Mouse (Mus musculus) liver, embryonic 15.5 days (tissue): ENCODE results near the gene Cd160. TPM values are rescaled to one million over a fixed set of nuclear protein-coding genes. Genes with fewer than 3 reads are reported as not detected.

Source experiments
- ATAC-seq: fragments of 200-750 bp; cut with Nextera tagmentation; 2 replicates; pipeline ENCODE4 v1.8.0; 2017; ENCODE audit warnings: moderate number of reproducible peaks, mild to moderate bottlenecking, moderate library complexity; ENCODE audit not compliant: insufficient read depth
- H3K27ac ChIP-seq: fragments of 300-500 bp; sonication (generic); replicated peaks from 2 replicates; pipeline ENCODE4 v1.5.1; 2015; ENCODE audit warnings: mild to moderate bottlenecking, inconsistent platforms
- H3K27me3 ChIP-seq: fragments of 300-500 bp; sonication (generic); 2 replicates; pipeline ENCODE4 v1.6.1; 2015; ENCODE audit warnings: mild to moderate bottlenecking, inconsistent platforms
- H3K36me3 ChIP-seq: fragments of 300-500 bp; sonication (generic); replicated peaks from 2 replicates; pipeline ENCODE4 v1.6.1; 2015; ENCODE audit warnings: moderate library complexity, mild to moderate bottlenecking, inconsistent platforms
- H3K4me1 ChIP-seq: fragments of 300-500 bp; sonication (generic); replicated peaks from 2 replicates; pipeline ENCODE4 v1.6.1; 2015; ENCODE audit warnings: inconsistent platforms
- H3K4me2 ChIP-seq: fragments of 300-500 bp; sonication (generic); 2 replicates; pipeline ENCODE4 v1.6.1; 2015; ENCODE audit warnings: moderate library complexity, mild to moderate bottlenecking, inconsistent platforms
- H3K4me3 ChIP-seq: fragments of 300-500 bp; sonication (generic); replicated peaks from 2 replicates; pipeline ENCODE4 v1.5.1; 2015; ENCODE audit warnings: mild to moderate bottlenecking, inconsistent platforms
- H3K9ac ChIP-seq: fragments of 300-500 bp; sonication (generic); 2 replicates; pipeline ENCODE4 v1.6.1; 2015; ENCODE audit warnings: moderate library complexity, mild to moderate bottlenecking, inconsistent platforms
- H3K9me3 ChIP-seq: fragments of 300-500 bp; sonication (generic); replicated peaks from 2 replicates; pipeline ENCODE4 v1.6.1; 2016; ENCODE audit warnings: inconsistent platforms
- WGBS: fragments of 180-500 bp; shearing (Covaris S2); methylation state at CpG from one replicate; pipeline ENCODE4 v1.1.7; 2015; ENCODE audit warnings: mixed read lengths; ENCODE audit not compliant: insufficient replicate concordance; 5-methylcytosine and 5-hydroxymethylcytosine counted together
- polyA plus RNA-seq: library from polyadenylated mRNA; unstranded; fragments of >200 nt; fragmentation: Nextera tagmentation; extraction: Ambion mirVana; gene quantifications from 2 replicates; pipeline ENCODE4 v1.2.1, GENCODE M21; 2015

The Cd160 gene
- polyA plus RNA-seq, 1 experiment from 2014 or later: 0.30 TPM

DNA sequence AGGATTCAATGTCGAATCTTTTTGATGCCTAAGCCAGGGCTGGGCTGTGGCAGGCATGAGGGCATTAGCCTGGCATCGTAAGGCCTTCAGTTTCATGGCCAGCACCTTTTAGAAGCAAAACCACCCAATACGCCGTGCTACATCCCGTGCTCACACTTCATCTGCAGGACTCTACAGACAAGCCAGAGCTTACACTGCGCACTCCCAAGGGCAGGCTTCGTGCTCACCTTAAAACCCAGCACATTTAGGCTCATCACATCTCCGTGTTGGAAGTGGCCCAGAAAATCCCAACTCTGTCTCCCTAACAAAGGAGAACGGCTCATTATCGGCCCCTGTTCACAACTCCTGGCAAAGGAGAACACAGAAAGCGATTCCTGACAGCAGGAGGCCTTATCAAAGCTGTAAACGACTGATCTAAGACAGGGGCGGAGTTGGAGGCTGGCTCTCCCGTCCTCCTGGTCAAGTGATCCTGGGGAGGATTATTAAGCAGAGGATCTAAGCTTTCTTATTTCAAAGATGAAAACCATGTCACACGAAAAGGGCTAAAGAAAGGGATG lies 765 bp downstream of the Cd160 start:
- no peak overlapping the region for H3K9ac ChIP-seq
- H3K4me2 ChIP-seq: no peak overlapping the region
- no peak overlapping the region for H3K4me3 ChIP-seq
- H3K9me3 ChIP-seq: no peaks in the 10 kb centered on the region
- no peak for ATAC-seq
- H3K36me3 ChIP-seq: no peaks in the 10 kb centered on the region
- no peaks in the 10 kb centered on the region for H3K27me3 ChIP-seq
- no peak overlapping the region for H3K27ac ChIP-seq
- 51% methylated on average over 15 of the region's 15 CpGs for WGBS
- no peaks in the 10 kb centered on the region for H3K4me1 ChIP-seq

DNA sequence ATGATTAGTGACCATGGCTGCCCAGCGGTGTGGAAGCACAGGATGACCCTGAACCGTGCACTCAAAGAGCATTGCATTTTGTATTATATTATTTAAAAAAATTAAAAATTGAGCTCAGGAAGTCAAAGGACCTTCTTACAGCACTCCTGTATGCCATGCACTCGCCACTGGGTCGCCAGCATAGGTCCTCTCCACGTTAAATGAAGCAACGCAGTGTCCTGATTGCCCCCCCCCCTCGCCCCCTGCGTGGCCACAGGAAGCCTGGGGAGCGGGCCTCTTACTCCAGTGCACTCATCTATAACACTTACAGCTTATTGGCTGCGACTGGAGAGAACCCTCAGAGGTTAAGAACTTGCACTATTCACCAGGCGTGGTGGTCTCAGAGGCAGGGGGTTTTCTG lies 3.9 kb downstream of the Cd160 start:
- ATAC-seq: no peak
- H3K9me3 ChIP-seq: no peaks in the 10 kb centered on the region
- WGBS: 43% methylated on average over 11 of the region's 11 CpGs
- no peak overlapping the region for H3K9ac ChIP-seq
- H3K27me3 ChIP-seq: no peaks in the 10 kb centered on the region
- no peak overlapping the region for H3K4me3 ChIP-seq
- H3K4me2 ChIP-seq: no peak overlapping the region
- no peaks in the 10 kb centered on the region for H3K4me1 ChIP-seq
- no peak overlapping the region for H3K27ac ChIP-seq
- H3K36me3 ChIP-seq: no peaks in the 10 kb centered on the region

DNA sequence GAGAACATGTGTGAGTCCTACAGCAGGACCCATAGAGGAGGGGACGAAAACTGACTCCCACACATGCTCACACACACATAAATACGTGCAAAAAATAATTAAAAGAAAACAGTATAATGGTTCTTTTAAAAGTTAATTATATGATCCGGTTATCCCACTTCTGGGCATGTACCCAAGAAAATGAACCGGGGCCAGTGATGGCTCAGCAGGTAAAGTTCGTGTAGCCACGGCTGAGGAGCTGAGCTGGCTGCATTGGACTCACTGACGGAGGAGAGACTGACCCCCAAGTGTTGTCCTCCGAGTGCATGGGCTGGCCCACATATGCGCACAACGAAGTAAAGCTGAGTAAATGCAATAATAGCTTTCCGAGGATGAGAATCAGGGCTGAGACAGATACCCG lies 4.5 kb downstream of the Cd160 start:
- no peak overlapping the region for H3K9ac ChIP-seq
- H3K4me2 ChIP-seq: no peak overlapping the region
- no peak overlapping the region for H3K4me3 ChIP-seq
- 75% methylated on average over 12 of the region's 12 CpGs for WGBS
- no peaks in the 10 kb centered on the region for H3K4me1 ChIP-seq
- no peak overlapping the region for H3K27ac ChIP-seq
- H3K36me3 ChIP-seq: no peaks in the 10 kb centered on the region
- no peaks in the 10 kb centered on the region for H3K27me3 ChIP-seq
- no peaks in the 10 kb centered on the region for H3K9me3 ChIP-seq
- no peak for ATAC-seq

DNA sequence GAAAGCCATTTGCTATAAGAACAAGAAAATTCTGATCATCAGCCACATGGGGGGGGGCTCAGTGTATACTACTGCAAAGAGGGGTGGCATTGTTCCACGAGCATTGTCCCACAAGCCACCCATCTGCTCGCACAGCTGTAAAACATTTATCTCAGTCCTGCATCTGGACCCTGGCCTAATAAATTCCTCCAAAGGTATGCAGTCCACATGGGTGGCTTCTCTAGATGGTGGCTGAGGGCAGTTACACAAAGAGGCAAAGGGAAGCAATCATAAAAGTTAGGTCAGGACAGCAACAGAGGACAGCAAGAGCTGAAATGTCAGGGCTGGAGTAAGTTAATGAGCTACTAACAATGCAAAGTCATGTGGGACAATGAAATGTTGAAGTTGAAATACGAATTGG lies 5.5 kb downstream of the Cd160 start:
- Histone ChIP-seq H3K4me3 (no peak overlapping the region), H3K4me1 (no peaks in the 10 kb centered on the region), H3K27me3 (no peaks in the 10 kb centered on the region), H3K9ac (no peak overlapping the region), H3K36me3 (no peaks in the 10 kb centered on the region), H3K27ac (no peak overlapping the region), H3K9me3 (no peaks in the 10 kb centered on the region), H3K4me2 (no peak overlapping the region)
- ATAC-seq: no peak
- WGBS: 41% methylated on average over 3 of the region's 3 CpGs

DNA sequence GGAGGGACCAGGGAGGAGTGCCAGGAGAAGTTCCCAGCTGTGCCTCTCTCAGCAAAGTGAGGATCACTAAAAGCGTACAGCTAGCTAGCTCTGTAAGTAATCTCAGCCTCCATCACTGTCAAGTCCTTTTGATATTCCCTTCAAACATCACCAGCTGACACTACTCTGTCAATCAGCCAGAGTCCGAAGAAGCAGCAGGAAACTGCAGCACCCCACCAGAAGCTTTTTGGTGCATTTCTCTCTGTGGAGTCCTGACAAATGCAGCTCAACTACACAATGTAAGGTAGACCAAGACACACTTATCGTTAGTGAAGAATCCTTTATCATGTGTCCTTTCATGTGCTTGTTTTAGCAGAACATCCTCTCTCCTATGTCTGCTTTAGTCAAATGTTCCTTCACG lies 7.6 kb downstream of the Cd160 start:
- H3K9me3 ChIP-seq: no peaks in the 10 kb centered on the region
- 69% methylated on average over 4 of the region's 4 CpGs for WGBS
- H3K27ac ChIP-seq: no peak overlapping the region
- no peak for ATAC-seq
- no peaks in the 10 kb centered on the region for H3K4me1 ChIP-seq
- H3K27me3 ChIP-seq: no peaks in the 10 kb centered on the region
- no peak overlapping the region for H3K4me2 ChIP-seq
- no peaks in the 10 kb centered on the region for H3K36me3 ChIP-seq
- no peak overlapping the region for H3K9ac ChIP-seq
- no peak overlapping the region for H3K4me3 ChIP-seq

DNA sequence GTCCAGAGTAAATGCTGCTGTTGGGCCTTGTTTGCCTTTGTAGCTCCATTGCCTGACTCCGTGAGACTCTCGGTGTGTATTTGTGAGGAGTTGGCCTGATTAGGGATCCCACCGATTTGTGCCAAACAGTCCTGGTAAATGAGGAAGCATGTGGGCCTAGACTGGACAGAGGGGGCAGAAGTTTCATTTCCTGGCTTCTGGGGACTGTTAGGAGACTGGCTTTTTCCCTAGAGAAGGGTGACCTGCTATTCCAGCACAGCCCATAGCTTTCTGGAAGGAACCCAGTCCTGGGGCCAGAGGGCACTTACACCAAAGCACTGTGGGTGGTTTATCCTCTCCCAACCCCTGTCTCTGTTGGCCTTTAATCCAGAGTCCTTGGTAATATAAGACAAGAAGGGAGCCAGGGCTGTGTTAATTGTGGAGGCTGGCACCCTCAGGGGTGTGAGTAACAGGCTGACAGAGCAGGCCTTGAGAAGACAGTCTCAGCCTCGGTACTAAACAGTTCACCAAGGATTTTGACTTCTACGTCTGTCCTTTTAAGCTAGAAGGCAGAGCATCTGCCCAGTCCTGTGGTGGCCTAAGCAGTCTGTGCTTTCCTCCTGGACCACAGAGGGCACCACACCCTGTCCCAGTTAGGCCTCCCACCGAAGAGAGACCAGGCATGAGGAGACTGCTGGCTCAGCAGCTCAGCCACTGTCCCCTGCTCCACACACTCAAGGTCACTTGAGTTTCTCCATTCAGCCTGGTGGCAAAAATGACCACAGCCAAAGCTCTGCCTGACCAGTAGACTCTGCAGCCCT lies 8.8 kb downstream of the Cd160 start:
- Histone ChIP-seq H3K4me3 (no peak overlapping the region), H3K4me2 (no peak overlapping the region), H3K9me3 (no peaks in the 10 kb centered on the region), H3K27me3 (no peaks in the 10 kb centered on the region), H3K4me1 (no peaks in the 10 kb centered on the region), H3K9ac (no peak overlapping the region), H3K36me3 (no peaks in the 10 kb centered on the region), H3K27ac (no peak overlapping the region)
- no peak for ATAC-seq
- WGBS: 55% methylated on average over 6 of the region's 6 CpGs

DNA sequence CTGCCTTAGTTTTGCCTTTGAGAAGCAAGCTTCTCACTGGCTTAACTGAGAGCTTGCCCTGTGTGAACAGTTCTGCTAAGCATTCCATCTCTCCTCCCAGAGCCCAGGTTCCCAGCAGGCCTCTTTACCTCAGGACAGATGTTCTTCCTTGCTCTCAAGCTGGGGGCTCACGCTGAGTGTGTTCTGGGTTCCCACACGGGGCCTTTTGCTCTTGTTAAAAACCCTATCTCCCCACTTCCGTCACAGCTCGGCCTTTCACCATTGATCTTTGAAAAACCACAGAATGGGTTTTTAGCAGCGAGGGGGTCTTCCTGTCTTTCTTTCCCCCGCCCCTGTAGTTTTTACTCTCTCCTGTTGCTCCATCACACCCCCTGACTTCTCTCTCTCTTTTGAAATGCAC lies 14.8 kb downstream of the Cd160 start:
- Histone ChIP-seq H3K9ac (no peak overlapping the region), H3K4me1 (peaks cover 6% of the 10 kb centered on the region; the same call in 1 of the 2 replicates), H3K9me3 (no peaks in the 10 kb centered on the region), H3K4me3 (no peak overlapping the region), H3K27me3 (no peaks in the 10 kb centered on the region), H3K4me2 (no peak overlapping the region), H3K36me3 (no peaks in the 10 kb centered on the region), H3K27ac (no peak overlapping the region)
- ATAC-seq: no peak
- WGBS: 37% methylated on average over 6 of the region's 6 CpGs

DNA sequence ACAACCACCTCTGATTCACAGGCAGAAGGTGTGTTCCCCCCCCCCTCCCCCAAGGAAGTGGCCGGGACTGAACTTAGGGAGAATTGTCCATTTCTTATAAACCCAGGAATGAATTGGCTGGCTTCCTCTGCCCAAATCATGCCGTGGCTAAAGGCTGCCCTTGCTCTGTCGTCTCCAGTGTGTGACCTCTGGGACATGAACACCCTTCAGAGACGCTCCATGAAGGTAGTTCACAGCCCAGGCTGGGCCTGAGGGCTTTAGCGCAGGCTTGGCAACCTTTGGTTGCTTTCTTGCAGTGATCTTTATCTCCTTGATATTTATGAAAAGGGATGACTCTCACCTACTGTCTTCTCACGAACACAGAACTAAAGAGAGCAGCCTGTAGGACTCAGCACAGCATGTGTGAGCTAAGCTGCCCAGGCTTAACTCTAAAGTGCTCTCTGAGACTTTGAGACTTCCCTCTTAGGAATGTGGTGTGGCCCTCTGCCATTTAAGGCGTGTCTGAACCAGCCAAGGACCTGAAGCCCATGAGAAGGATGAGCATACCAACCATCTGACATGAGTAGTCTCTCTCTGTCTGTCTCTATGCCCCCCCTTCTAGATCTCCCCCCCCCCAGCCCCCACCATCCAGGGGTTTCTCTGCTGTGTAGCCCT lies 15.4 kb downstream of the Cd160 start:
- 39% methylated on average over 7 of the region's 7 CpGs for WGBS
- H3K9ac ChIP-seq: no peak overlapping the region
- H3K4me3 ChIP-seq: no peak overlapping the region
- ATAC-seq: no peak; the same call in 1 of the 2 replicates
- no peaks in the 10 kb centered on the region for H3K36me3 ChIP-seq
- no peaks in the 10 kb centered on the region for H3K27me3 ChIP-seq
- no peaks in the 10 kb centered on the region for H3K9me3 ChIP-seq
- peaks cover 6% of the 10 kb centered on the region; the same call in 1 of the 2 replicates for H3K4me1 ChIP-seq
- no peak overlapping the region for H3K27ac ChIP-seq
- peak overlapping the region; percentile 35; the same call in 1 of the 2 replicates for H3K4me2 ChIP-seq

DNA sequence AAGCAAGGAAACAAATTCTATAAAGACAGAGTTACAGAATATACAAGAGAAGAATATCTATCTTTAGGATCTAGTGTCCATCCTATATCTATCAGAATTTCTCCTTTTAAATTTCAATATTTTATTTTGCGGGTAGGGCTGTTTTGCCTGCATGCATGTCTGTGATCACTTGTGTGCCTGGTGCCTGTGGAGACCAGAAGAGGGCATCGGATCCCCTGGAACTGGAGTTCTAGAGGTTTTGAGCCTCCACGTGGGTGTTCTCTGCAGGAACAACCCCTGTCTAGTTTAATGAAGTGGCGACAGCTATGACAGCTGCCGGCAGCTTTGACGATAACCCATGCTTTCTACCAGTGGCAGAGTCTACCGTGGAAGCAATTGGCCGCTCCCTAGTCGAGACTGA lies 16.0 kb downstream of the Cd160 start:
- no peak; the same call in 1 of the 2 replicates for ATAC-seq
- Histone ChIP-seq H3K27me3 (no peaks in the 10 kb centered on the region), H3K4me1 (peaks cover 6% of the 10 kb centered on the region; the same call in 1 of the 2 replicates), H3K4me2 (peak overlapping the region; percentile 50), H3K9ac (no peak overlapping the region), H3K36me3 (no peaks in the 10 kb centered on the region), H3K27ac (no peak overlapping the region), H3K4me3 (no peak overlapping the region), H3K9me3 (no peaks in the 10 kb centered on the region)
- WGBS: 8% methylated on average over 9 of the region's 9 CpGs

DNA sequence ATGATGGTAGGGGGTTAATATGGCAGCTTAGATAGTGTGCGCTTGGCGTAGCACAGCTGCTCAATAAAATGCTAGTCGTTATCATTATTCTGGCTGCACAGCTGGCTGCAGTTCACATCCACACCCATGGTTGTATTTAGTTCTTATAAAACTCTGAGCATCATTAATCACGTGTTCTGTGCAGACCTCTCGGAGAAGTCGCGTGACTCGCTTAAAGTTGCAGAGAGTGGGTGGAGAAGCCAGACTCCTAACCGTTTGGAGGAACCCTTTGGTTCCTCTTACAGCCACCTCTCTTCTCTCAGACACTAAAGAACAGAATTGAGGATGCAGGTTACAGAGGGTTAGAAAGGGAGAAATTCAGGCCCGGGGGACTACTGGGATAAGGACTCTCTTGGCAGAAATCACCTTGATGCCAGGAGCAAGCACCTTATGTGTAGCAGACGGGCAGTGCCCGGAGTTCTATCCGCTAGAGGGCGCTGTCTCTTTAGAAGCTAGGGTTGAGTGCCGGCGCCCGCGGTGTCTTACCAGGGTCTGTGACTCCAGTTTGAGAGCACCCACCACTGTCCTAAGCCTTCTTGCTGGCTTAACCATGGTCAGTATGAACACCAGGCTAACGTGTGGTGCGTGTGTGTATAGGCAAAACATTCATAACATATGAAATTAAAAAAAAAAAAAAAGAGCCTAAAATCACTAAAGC lies 16.6 kb downstream of the Cd160 start:
- no peak overlapping the region for H3K4me3 ChIP-seq
- no peak overlapping the region for H3K9ac ChIP-seq
- no peaks in the 10 kb centered on the region for H3K27me3 ChIP-seq
- peaks cover 6% of the 10 kb centered on the region; the same call in 1 of the 2 replicates for H3K4me1 ChIP-seq
- peak; percentile 64 for ATAC-seq
- 31% methylated on average over 20 of the region's 20 CpGs for WGBS
- peak overlapping the region; percentile 50 for H3K4me2 ChIP-seq
- no peak overlapping the region for H3K27ac ChIP-seq
- H3K36me3 ChIP-seq: no peaks in the 10 kb centered on the region
- H3K9me3 ChIP-seq: no peaks in the 10 kb centered on the region

DNA sequence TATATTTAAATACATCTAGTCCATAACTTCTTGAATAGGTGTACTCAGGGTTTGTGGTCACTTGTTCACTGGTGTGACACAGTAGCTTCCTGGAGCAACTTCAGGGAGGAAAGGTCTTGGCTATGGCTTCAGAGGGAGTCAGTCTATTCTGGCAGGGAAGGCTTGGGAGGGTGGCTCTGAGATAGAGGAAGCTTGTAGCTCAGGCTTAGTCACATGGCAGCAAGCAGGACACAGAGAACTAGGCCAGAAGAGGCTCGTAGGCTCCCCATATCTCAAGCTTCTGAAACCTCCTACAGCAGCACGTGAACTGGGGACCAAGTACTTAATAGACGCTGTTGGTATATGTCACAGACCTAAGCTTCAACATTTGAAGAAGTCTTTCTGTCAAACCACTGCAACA lies 17.9 kb downstream of the Cd160 start:
- 70% methylated on average over 3 of the region's 3 CpGs for WGBS
- Histone ChIP-seq H3K4me2 (no peak overlapping the region), H3K27ac (no peak overlapping the region), H3K27me3 (no peaks in the 10 kb centered on the region), H3K9ac (no peak overlapping the region), H3K36me3 (no peaks in the 10 kb centered on the region), H3K4me3 (no peak overlapping the region), H3K9me3 (no peaks in the 10 kb centered on the region), H3K4me1 (peaks cover 6% of the 10 kb centered on the region; the same call in 1 of the 2 replicates)
- ATAC-seq: no peak
